ENCODE assay signal across 26 mouse cellular contexts in the genomic region with DNA sequence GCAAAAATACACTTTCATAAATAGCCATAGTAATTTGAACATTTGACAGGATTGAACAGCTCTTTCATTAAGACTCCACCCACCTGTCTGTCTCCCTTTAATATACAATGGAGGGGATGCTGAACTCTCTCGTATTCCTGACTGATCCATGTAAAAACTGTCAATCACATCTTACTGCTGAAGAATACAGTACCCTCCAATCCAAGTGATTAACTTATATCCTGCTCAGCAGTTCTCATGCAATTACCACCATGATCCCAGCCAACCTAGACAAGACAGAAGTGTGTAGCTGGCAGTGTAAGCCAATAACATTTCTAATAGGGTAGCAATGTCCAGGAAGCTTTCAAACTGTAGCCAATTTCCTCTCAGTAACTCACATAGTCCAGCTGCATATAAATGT.
DNase-seq lines count a peak whose midpoint lies in the region; ATAC-seq and TF ChIP-seq lines count a peak whose summit lies in the region.
"Had no signal": no experiment of that assay in that cellular context is flagged by ENCODE, and none has a peak within 500 bp of the region (broad histone marks: within the 10 kb centered on the region; RNA-seq: fewer than 3 reads in every experiment).

No protein-coding gene starts in this region.

- H3K4me3 ChIP-seq in forebrain, embryonic 12.5 days (replicated peaks), result no peak overlapping the region
- no peak overlapping the region for H3K4me3 ChIP-seq in forebrain, embryonic 10.5 days
- H3K4me3 ChIP-seq in forebrain, embryonic 15.5 days, result no peak overlapping the region
- no peak overlapping the region for H3K4me3 ChIP-seq in forebrain, postnatal 0 days (ENCODE audit: low read depth, low read length)
- H3K4me3 ChIP-seq: embryonic facial prominence, embryonic 13.5 days; embryonic facial prominence, embryonic 15.5 days; erythroblast, embryonic 14.5 days had no signal

- H3K4me1 ChIP-seq in forebrain, embryonic 12.5 days, result no peaks in the 10 kb centered on the region
- H3K4me1 ChIP-seq in forebrain, embryonic 10.5 days, result peaks cover 3% of the 10 kb centered on the region; the same call in 1 of the 2 replicates
- H3K4me1 ChIP-seq in forebrain, embryonic 15.5 days, result peaks cover 6% of the 10 kb centered on the region; the same call in 1 of the 2 replicates
- H3K4me1 ChIP-seq in forebrain, postnatal 0 days (ENCODE audit: insufficient read depth), result no peaks in the 10 kb centered on the region

- TF ChIP-seq CTCF in brain, embryonic 14.5 days (IDR thresholded peaks at IDR 0.05; ENCODE audit: borderline replicate concordance, extremely low read depth, insufficient read depth, insufficient read length), result no peak
- TF ChIP-seq CTCF in forebrain, postnatal 0 days (IDR thresholded peaks at IDR 0.05; ENCODE audit: low read depth), result no peak

- TF ChIP-seq POLR2A in brain, embryonic 14.5 days (IDR thresholded peaks at IDR 0.05; ENCODE audit: borderline replicate concordance, extremely low read depth, insufficient read depth, insufficient read length, poor library complexity, severe bottlenecking), result no peak

- H3K27me3 ChIP-seq in forebrain, embryonic 12.5 days, result no peaks in the 10 kb centered on the region
- H3K27me3 ChIP-seq in forebrain, embryonic 10.5 days (ENCODE audit: poor library complexity, severe bottlenecking), result no peaks in the 10 kb centered on the region
- no peaks in the 10 kb centered on the region for H3K27me3 ChIP-seq in forebrain, embryonic 15.5 days
- H3K27me3 ChIP-seq in forebrain, postnatal 0 days (ENCODE audit: insufficient read depth, low read length), result no peaks in the 10 kb centered on the region
- H3K27me3 ChIP-seq: CH12.LX; embryonic facial prominence, embryonic 13.5 days; embryonic facial prominence, embryonic 15.5 days had no signal

- no peak overlapping the region for H3K4me2 ChIP-seq in forebrain, embryonic 12.5 days
- H3K4me2 ChIP-seq in forebrain, embryonic 15.5 days (replicated peaks), result no peak overlapping the region
- H3K4me2 ChIP-seq in forebrain, postnatal 0 days (ENCODE audit: low read depth), result no peak overlapping the region
- H3K4me2 ChIP-seq: embryonic facial prominence, embryonic 13.5 days; embryonic facial prominence, embryonic 15.5 days had no signal

- no peak overlapping the region for H3K9ac ChIP-seq in forebrain, embryonic 12.5 days
- no peak overlapping the region for H3K9ac ChIP-seq in forebrain, embryonic 15.5 days (replicated peaks)
- H3K9ac ChIP-seq in forebrain, postnatal 0 days, result no peak overlapping the region
- H3K9ac ChIP-seq: embryonic facial prominence, embryonic 13.5 days; embryonic facial prominence, embryonic 15.5 days had no signal

- WGBS in forebrain, embryonic 12.5 days, result 11% methylated on average over 1 of the region's 1 CpGs
- 53% methylated on average over 1 of the region's 1 CpGs for WGBS in forebrain, embryonic 10.5 days
- WGBS in forebrain, embryonic 15.5 days, result 2% methylated on average over 1 of the region's 1 CpGs
- WGBS in forebrain, postnatal 0 days, result 13% methylated on average over 1 of the region's 1 CpGs

- H3K36me3 ChIP-seq in forebrain, embryonic 12.5 days (replicated peaks), result no peaks in the 10 kb centered on the region
- no peaks in the 10 kb centered on the region for H3K36me3 ChIP-seq in forebrain, embryonic 10.5 days (replicated peaks)
- H3K36me3 ChIP-seq in forebrain, embryonic 15.5 days, result no peaks in the 10 kb centered on the region
- no peaks in the 10 kb centered on the region for H3K36me3 ChIP-seq in forebrain, postnatal 0 days (ENCODE audit: insufficient read depth)
- H3K36me3 ChIP-seq: embryonic facial prominence, embryonic 13.5 days; embryonic facial prominence, embryonic 15.5 days; G1E had no signal

- no peaks in the 10 kb centered on the region for H3K9me3 ChIP-seq in forebrain, embryonic 12.5 days
- H3K9me3 ChIP-seq in forebrain, embryonic 10.5 days, result no peaks in the 10 kb centered on the region
- no peaks in the 10 kb centered on the region for H3K9me3 ChIP-seq in forebrain, embryonic 15.5 days
- no peaks in the 10 kb centered on the region for H3K9me3 ChIP-seq in forebrain, postnatal 0 days (ENCODE audit: low read length)
- H3K9me3 ChIP-seq: embryonic facial prominence, embryonic 13.5 days; embryonic facial prominence, embryonic 15.5 days; G1E had no signal

- DNase-seq in forebrain, embryonic 10.5 days (ENCODE audit: extremely low spot score, low spot score), result no peak
- DNase-seq in brain, embryonic 14.5 days (ENCODE audit: low read depth), result peak; percentile 66
- no peak for DNase-seq in forebrain, postnatal 0 days
- no peak for DNase-seq in kidney, adult 18-20 months
- DNase-seq in heart, adult 9 months (ENCODE audit: low spot score in 2 of 2), result no peak
- DNase-seq: adrenal gland, adult 8-10 months; adrenal gland, postnatal 14 days; adrenal gland, postnatal 36 days; B cell, adult 2 months; cerebellum, adult 11 months; cerebellum, adult 18-20 months; cerebellum, adult 8-10 months; cerebellum, adult 9-11 months; cerebellum, postnatal 14 days; cerebellum, postnatal 36 days; embryo, embryonic 11 days had no signal

- H3K27ac ChIP-seq in forebrain, embryonic 12.5 days, result no peak overlapping the region
- H3K27ac ChIP-seq in forebrain, embryonic 10.5 days, result no peak overlapping the region
- H3K27ac ChIP-seq in forebrain, embryonic 15.5 days (replicated peaks), result no peak overlapping the region
- no peak overlapping the region for H3K27ac ChIP-seq in forebrain, postnatal 0 days (ENCODE audit: low read depth, low read length)
- H3K27ac ChIP-seq: embryonic facial prominence, embryonic 13.5 days; embryonic facial prominence, embryonic 15.5 days had no signal

- 0 out of 2 replicates have a peak, but pooled peaks have one; percentile 46 for ATAC-seq in forebrain, embryonic 12.5 days (ENCODE audit: low FRiP score)
- 0 out of 2 replicates have a peak, but pooled peaks have one; percentile 35 for ATAC-seq in forebrain, embryonic 15.5 days (replicated peaks)
- peak; percentile 59; the same call in 1 of the 2 replicates for ATAC-seq in forebrain, postnatal 0 days
- ATAC-seq: activated CD4-positive, CD25-positive, alpha-beta regulatory T cell, adult 4 months; CD4-positive, CD25-positive, alpha-beta regulatory T cell, adult 4 months; Patski had no signal
